Mouse (Mus musculus): ENCODE results near the gene Tmem238l. TPM values are rescaled to one million over a fixed set of nuclear protein-coding genes. Genes with fewer than 3 reads are reported as not detected.
A peak's percentile ranks its signal among the peaks of the same experiment; 100 is the strongest.

Gene Tmem238l
- not detected in 2 replicates for polyA plus RNA-seq (2011; ENCODE audit: insufficient read depth, insufficient read length, low read depth, missing spikeins)

DNA sequence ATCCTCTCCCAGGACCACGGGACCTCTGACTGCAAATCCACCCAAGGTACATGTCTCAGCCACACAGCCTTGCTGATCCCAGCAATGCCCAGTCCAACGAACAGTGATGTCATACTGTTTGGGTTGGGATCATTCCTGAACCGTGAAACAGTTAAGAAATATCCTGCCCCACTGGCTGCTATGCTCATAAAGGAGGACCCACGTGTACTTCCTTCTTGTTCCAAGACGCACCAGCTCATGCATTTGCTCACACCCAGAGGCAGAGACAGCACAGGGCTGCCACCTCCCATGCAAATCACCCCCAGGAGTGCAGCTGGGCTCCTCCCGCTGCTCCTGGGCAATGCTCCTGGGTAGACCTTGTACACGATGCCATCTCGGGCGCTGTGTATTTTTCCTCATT lies at the start of gene Tmem238l:
TSS of gene Tmem238l (plus strand) at position 336 of the 400 bp plus-strand sequence.
- Histone ChIP-seq H3K4me3 (ENCODE audit: low read depth, low read length) (no peak within 1 kb of the TSS), H3K4me1 (ENCODE audit: control insufficient read depth, insufficient read depth, low read length) (no peaks in the 10 kb centered on the region), H3K27me3 (ENCODE audit: control insufficient read depth, insufficient read depth, low read length, poor library complexity, severe bottlenecking) (no peaks in the 10 kb centered on the region), H3K36me3 (ENCODE audit: control insufficient read depth, insufficient read depth, low read length, poor library complexity, severe bottlenecking) (no peaks in the 10 kb centered on the region), H3K9me3 (replicated peaks; ENCODE audit: control insufficient read depth, insufficient read depth, low read length, poor library complexity, severe bottlenecking) (peaks cover 13% of the 10 kb centered on the region), H3K9ac (ENCODE audit: low read depth, poor library complexity, severe bottlenecking) (no peak within 1 kb of the TSS), H3K27ac (ENCODE audit: insufficient read depth, low read length) (no peak within 1 kb of the TSS)
- TF ChIP-seq POLR2A (IDR thresholded peaks at IDR 0.05; ENCODE audit: insufficient read depth, low read length) (no peak), EP300 (IDR thresholded peaks at IDR 0.05; ENCODE audit: insufficient read depth, low read depth, low read length) (no peak), CTCF (IDR thresholded peaks at IDR 0.05; ENCODE audit: low read depth, low read length) (no peak)

DNA sequence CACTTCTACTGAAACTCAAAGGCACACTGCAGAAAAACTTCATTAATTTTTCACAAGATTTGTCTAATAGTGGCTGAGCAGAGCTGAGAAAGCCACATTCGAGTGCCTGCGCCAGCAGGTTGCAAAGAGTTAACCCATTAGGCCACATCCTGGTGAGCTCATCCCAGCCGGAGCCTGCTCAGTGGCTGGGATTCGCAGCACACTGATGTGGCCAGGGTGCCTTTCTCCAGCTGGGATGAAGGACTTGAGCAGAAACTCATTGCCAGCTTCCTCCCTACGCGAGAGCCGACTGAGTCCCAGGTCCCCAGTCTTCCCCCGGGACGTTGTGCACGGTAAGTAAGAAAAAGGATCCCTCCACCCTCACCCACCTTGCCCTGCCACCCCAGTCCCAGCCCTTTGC lies 44.6 kb upstream of the Tmem238l start, which contains the start of gene Pirt:
TSS of gene Pirt (plus strand) at position 171 of the 400 bp plus-strand sequence.
- Histone ChIP-seq H3K4me3 (ENCODE audit: low read depth, low read length) (peak within 1 kb of the TSS; percentile 61), H3K36me3 (ENCODE audit: control insufficient read depth, insufficient read depth, low read length, poor library complexity, severe bottlenecking) (no peaks in the 10 kb centered on the region), H3K9ac (ENCODE audit: low read depth, poor library complexity, severe bottlenecking) (peak within 1 kb of the TSS; percentile 41), H3K9me3 (replicated peaks; ENCODE audit: control insufficient read depth, insufficient read depth, low read length, poor library complexity, severe bottlenecking) (no peaks in the 10 kb centered on the region), H3K4me1 (ENCODE audit: control insufficient read depth, insufficient read depth, low read length) (no peaks in the 10 kb centered on the region), H3K27me3 (ENCODE audit: control insufficient read depth, insufficient read depth, low read length, poor library complexity, severe bottlenecking) (no peaks in the 10 kb centered on the region), H3K27ac (ENCODE audit: insufficient read depth, low read length) (peak within 1 kb of the TSS; percentile 77)
- TF ChIP-seq CTCF (IDR thresholded peaks at IDR 0.05; ENCODE audit: low read depth, low read length), result no peak
- no peak for TF ChIP-seq POLR2A (IDR thresholded peaks at IDR 0.05; ENCODE audit: insufficient read depth, low read length)
- no peak for TF ChIP-seq EP300 (IDR thresholded peaks at IDR 0.05; ENCODE audit: insufficient read depth, low read depth, low read length)

GRCm38 (mm10) chr11:66912531-66913458 lies 43.6 kb upstream of the Tmem238l start:
- H3K4me1 ChIP-seq (ENCODE audit: control insufficient read depth, insufficient read depth, low read length), result no peaks in the 10 kb centered on the region
- H3K9me3 ChIP-seq (replicated peaks; ENCODE audit: control insufficient read depth, insufficient read depth, low read length, poor library complexity, severe bottlenecking), result no peaks in the 10 kb centered on the region
- no peak for TF ChIP-seq CTCF (IDR thresholded peaks at IDR 0.05; ENCODE audit: low read depth, low read length)
- H3K9ac ChIP-seq (ENCODE audit: low read depth, poor library complexity, severe bottlenecking), result peak overlapping the region; percentile 41
- peak overlapping the region; percentile 61 for H3K4me3 ChIP-seq (ENCODE audit: low read depth, low read length)
- H3K27ac ChIP-seq (ENCODE audit: insufficient read depth, low read length), result peak overlapping the region; percentile 77
- no peaks in the 10 kb centered on the region for H3K36me3 ChIP-seq (ENCODE audit: control insufficient read depth, insufficient read depth, low read length, poor library complexity, severe bottlenecking)
- H3K27me3 ChIP-seq (ENCODE audit: control insufficient read depth, insufficient read depth, low read length, poor library complexity, severe bottlenecking), result no peaks in the 10 kb centered on the region

DNA sequence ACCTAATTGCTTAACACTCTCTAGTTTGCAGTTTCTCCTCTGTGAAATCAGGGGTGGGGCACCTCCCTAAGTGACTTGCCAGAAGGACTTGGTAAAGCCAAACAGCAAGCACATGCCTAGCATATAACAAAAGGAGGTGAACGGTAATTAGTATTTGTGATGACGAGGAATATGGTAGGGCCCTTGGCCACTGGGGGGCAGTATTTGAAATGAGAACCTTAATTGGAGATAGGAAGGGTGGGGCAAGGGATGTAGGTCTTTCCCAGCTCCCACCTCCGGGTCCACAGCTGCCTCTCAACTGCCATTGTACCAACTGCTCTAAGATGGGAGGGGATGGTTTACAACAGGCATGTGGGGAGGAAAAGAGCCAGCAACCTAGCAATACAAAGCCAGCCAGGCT lies 42.2 kb upstream of the Tmem238l start:
- Histone ChIP-seq H3K27ac (ENCODE audit: insufficient read depth, low read length) (peak overlapping the region; percentile 10; the same call in 1 of the 2 replicates), H3K27me3 (ENCODE audit: control insufficient read depth, insufficient read depth, low read length, poor library complexity, severe bottlenecking) (no peaks in the 10 kb centered on the region)
- TF ChIP-seq CTCF (IDR thresholded peaks at IDR 0.05; ENCODE audit: low read depth, low read length) (peak; percentile 54), POLR2A (IDR thresholded peaks at IDR 0.05; ENCODE audit: insufficient read depth, low read length) (no peak), EP300 (IDR thresholded peaks at IDR 0.05; ENCODE audit: insufficient read depth, low read depth, low read length) (peak; percentile 57; the same call in 1 of the 2 replicates)

GRCm38 (mm10) chr11:66920012-66920411 lies 36.4 kb upstream of the Tmem238l start:
- Histone ChIP-seq H3K27me3 (ENCODE audit: control insufficient read depth, insufficient read depth, low read length, poor library complexity, severe bottlenecking) (no peaks in the 10 kb centered on the region), H3K9ac (ENCODE audit: low read depth, poor library complexity, severe bottlenecking) (no peak overlapping the region), H3K9me3 (replicated peaks; ENCODE audit: control insufficient read depth, insufficient read depth, low read length, poor library complexity, severe bottlenecking) (no peaks in the 10 kb centered on the region), H3K4me3 (ENCODE audit: low read depth, low read length) (no peak overlapping the region), H3K27ac (ENCODE audit: insufficient read depth, low read length) (peak overlapping the region; percentile 97), H3K36me3 (ENCODE audit: control insufficient read depth, insufficient read depth, low read length, poor library complexity, severe bottlenecking) (no peaks in the 10 kb centered on the region), H3K4me1 (ENCODE audit: control insufficient read depth, insufficient read depth, low read length) (peaks cover 19% of the 10 kb centered on the region)
- no peak for TF ChIP-seq POLR2A (IDR thresholded peaks at IDR 0.05; ENCODE audit: insufficient read depth, low read length)
- peak; percentile 90 for TF ChIP-seq EP300 (IDR thresholded peaks at IDR 0.05; ENCODE audit: insufficient read depth, low read depth, low read length)
- TF ChIP-seq CTCF (IDR thresholded peaks at IDR 0.05; ENCODE audit: low read depth, low read length), result no peak

More for the DNA sequence above, 42.2 kb upstream of the Tmem238l start:
- Histone ChIP-seq H3K4me3 (ENCODE audit: low read depth, low read length) (no peak overlapping the region), H3K9me3 (replicated peaks; ENCODE audit: control insufficient read depth, insufficient read depth, low read length, poor library complexity, severe bottlenecking) (no peaks in the 10 kb centered on the region), H3K36me3 (ENCODE audit: control insufficient read depth, insufficient read depth, low read length, poor library complexity, severe bottlenecking) (no peaks in the 10 kb centered on the region), H3K4me1 (ENCODE audit: control insufficient read depth, insufficient read depth, low read length) (peaks cover 2% of the 10 kb centered on the region), H3K9ac (ENCODE audit: low read depth, poor library complexity, severe bottlenecking) (no peak overlapping the region)

Data from ES-Bruce4 (cell line).